Mouse (Mus musculus): Measurements from ENCODE around the gene Txndc15.
"Not testable (repeated sequence)": the region's sequence is repeated elsewhere in the genome, so short reads cannot be mapped to it uniquely, and the experiment has no call there.

The Txndc15 gene

DNA sequence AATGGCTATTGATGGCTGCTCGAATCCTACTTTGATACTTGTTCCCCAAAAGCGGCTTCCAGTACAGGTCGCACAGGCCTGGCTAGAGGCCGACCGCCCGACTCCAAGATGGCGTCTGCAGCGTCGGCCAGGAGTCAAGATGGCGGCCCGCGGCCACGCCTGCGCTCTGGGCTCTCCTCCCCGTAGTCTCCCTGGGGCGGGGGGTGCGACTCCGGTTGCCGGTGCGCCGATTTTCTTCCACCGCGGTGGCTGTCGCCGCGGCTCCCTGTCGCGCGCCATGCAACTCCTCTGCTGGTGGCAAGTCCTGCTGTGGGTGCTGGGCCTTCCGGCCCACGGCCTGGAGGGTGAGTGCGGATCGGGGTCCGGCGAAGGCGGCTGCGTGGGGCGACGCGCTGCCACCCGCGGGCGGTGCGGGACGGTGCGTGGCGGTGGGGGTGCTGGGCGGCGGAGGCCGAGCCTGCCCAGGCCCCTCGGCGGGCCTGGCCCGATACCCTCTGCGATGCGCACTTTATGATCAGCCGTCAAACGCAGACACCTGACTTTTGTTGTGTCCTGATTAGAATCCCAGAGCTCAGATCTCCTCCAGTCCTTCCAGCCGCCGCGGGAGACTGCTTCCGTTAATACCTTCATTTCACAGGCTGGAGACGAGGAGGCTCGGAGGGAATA, at the start of gene Txndc15:
TSS of gene Txndc15 (plus strand) at position 150 of the 666 bp plus-strand sequence.
- DNase-seq = peak; percentile 86 to 92

DNA sequence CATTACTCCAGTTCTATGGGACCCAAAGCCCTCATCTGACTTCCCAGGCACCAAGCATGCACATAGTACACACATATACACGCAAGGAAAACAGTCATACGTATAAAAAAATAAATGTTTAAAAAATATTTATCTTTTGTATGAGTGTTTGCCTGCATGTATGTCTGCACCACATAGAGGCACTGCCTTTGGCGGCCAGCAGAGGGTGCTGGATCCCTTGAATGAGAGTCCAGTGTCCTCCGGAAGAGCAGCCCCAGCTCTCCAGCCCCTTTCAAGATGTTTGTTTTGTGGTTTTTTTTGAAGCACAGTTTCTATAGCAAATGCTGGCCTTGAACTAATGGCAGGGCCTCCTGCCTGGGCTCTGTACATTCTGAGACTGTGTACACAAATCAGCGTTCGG, 45.9 kb upstream of the Txndc15 start:
- DNase-seq = peak; percentile 52 to 81

DNA sequence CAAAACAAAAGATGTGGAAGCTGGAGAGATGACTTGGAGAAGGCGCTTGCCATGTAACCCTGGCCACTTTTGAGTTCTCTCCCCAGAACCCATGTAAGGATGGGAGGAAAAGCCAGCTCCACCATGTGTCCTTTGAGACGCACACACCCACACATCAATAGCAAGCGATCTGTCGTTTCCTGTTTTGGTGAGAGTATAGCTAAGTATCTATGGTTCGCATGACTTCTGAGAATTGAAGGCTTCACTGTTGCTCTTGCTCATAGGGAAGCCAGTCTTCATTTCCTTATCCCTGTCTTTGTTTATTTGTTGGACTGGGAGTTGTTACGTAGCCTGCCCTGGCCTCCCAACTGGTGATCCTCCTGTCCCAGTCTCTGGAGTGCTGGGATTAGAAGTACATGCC, 41.7 kb upstream of the Txndc15 start:
- no peak for DNase-seq

DNA sequence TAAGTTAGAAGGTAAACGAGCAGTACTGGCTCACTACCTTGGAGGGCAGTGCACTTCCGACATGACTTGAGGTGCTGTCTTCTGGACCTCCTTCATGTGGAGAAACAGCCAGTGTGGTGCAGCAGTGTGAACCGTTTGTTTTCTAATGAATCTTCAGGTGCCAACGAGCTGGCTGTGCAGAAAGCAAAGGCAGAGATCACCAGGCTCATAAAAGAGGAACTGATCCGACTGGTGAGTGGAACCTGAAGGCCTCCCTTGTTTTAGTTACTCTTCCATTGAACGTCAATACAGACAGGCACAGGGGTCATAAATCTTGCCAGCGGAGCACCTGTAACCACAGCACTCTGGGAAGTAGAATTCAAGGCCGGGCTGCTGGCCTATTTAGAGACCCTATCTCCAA, 37.1 kb upstream of the Txndc15 start:
- DNase-seq = no peak

DNA sequence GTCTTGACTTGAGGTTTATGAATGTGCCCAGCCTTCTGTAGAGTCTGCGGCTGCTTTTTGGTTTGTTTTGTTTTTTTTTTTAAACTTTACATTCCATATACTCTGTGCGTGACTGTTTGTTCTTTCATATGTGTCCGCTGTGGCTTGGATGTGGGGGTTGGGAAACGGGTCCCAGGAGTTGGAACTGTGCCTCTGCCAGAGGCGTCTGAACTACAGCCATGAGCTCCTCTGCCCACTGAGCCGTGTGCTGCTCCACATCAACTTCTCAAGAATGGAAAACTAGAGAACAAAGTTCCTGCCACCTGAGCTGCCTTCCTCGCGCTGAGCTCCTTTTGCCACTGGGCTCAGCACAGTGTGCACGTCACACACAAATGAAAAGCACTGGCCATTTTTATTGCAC, 32.2 kb upstream of the Txndc15 start:
- peak; percentile 61 to 74 for DNase-seq

DNA sequence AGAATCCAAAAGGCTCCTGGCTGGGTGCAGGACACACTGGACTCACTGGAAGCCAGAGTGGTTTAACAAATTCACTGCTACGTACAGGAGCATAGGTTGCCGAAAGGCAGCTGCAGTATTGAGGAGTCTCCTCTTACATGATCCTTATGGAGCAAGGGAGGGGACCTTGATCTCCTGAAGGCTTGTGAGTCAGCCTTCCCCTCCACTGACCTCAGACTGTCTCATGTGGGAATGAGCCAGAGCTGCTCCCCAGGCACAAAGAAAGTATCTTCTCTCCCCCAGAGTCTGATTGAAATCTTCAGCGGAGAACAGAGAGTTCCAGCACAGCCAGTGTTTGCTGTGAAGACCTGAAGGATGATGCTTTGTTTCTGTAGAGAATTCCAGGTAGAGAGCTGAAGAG, 30.9 kb upstream of the Txndc15 start:
- DNase-seq = no peak

DNA sequence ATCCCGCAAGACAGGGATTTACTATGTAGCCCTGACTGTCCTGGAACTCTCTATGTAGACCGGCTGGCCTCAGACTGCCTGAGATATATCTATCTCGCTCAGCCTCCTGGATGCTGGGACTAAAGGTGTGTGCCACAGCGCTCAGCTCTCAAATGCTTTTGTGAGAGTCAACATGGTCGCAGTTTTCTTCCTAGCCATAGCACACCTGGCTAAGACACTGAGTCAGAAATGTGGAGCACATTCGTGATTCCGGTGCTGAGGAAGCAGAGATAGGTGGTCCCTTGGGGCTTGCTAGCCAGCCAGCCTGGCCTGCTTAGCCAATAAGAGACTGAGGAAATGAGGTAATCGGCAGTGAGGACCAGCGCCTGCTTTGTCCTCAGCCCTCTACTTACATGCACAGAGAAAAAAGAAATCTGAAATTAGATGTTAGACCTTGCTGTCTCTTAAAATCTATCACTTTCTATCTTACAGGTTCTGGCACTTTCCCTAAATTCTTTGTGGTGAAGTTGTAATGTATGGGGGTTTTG, 28.3 kb upstream of the Txndc15 start:
- DNase-seq = no peak

DNA sequence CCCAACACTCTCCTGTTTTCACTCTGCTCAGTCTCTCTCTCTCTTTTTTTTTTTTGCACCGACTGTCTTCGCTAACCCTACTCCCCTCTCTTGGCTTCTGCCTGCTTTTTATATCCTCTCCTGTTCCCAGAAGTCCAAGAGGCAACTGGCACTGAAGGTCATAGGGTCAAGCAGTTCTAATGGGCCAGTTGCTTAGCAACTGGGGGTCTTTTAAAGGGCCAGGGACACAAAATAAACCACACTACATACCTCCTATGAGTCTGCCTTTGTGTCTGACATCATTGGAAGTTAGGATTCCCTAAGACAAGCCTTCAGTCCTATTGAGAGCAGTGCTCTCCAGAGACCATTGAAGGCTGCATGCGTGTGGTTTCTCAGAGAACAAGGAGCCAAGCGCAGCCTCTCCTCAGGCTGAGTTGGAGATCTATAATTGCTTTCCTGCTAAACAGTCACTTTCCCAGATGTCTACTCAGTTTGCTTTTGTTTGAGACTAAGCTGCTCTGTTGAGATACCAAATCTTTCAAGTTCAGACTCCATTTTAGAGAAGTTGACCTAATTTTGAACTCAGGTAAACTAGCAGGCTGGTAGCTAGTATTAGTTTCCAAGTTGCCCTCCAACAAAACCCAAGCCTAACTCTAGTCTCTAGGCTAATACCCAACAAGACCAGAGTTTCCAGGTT, 26.4 kb upstream of the Txndc15 start:
- DNase-seq = no peak

DNA sequence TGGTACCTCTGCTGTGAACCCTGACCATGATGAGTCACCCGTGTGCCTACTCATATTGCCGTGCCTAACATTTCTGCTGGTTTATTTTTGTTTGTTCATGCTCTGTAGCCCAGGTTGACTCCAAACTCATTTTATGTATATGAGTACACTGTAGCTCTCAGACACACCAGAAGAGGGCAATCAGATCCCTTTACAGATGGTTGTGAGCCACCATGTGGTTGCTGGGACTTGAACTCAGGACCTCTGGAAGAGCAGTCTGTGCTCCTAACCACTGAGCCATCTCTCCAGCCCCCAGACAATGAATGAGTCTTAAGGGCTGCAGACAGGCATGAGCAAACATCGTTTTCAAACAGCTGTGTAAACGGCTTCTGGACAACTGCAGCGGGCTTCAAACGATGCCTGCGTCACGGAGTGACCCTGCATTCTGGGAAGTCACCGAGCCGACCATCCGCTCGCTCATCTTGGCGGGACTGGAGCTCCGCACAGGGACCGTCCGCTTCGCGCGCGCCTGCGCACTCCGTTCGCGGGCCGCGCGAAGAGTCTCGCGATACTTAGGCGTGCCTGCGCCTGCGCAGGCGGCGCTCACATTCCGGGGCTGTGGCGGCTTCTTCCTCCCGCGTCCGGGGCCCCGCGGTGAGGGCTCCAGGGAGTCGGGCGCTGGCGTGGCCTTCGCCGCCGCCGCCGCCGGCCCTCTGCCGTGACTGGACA, 21.8 kb upstream of the Txndc15 start, which contains the start of gene B230219D22Rik:
TSS of gene B230219D22Rik (plus strand) at position 590 of the 708 bp plus-strand sequence.
- DNase-seq = peak; percentile 90 to 94

DNA sequence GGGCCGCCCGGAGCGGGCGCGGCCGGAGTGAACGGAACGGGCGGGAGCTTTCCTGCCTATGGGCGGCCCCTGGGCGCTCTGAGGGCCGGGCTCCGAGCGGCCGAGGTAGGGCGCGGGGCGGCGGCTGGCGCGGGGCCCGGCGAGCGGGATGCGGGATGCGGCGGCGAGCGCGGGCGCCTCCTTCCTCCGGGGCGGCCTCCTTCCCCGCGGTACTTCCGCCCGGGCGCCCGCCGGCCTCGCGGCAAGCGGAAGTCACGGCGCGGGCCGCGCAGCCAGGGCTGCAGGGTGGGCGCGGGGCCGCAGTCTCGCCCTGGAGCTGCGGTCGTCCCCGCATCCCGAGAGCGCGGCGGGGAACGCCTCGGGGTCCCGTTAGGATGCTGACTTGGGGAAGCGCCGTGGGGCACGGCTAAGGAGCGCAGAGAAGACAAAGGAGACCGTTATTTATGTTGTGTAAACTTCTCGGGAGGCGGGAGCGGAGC, 21.2 kb upstream of the Txndc15 start:
- DNase-seq = peak; percentile 25 to 69

DNA sequence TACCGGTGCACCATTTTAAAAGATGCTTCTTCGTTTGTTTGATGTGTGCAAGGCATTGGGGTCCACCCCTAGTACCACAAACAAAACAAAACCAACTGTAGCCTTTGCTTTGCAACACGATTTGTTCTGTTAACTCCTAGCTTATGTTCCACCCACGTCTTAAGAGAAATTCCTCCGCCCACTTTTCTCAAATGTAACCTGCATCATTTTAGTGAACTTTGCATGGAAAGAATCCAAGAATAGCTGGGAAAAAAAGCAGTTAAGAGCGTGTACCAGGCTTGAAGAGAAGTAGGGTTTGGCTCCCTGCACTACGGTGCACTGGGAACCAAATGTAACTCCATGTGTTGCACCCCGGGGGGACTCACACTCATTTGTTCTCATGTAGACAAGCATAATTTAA, 20.3 kb upstream of the Txndc15 start:
- peak in 1 of 2 experiments; percentile 13 for DNase-seq

DNA sequence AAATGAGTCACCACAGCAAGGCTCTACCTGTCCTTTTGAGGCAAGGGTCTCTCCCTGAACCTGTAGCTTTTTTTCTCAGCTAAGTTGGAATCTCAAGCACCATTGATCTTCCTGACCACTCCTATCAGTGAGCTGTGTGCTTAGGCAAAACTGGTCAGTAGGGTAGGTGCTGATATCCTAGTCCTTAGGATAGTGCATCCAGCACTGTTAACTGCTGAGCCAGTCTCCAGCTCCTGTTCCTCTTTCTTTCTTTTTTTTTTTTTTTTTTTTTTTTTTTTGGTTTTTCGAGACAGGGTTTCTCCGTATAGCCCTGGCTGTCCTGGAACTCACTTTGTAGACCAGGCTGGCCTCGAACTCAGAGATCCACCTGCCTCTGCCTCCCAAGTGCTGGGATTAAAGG, 18.5 kb upstream of the Txndc15 start:
- not testable (repeated sequence) for DNase-seq

DNA sequence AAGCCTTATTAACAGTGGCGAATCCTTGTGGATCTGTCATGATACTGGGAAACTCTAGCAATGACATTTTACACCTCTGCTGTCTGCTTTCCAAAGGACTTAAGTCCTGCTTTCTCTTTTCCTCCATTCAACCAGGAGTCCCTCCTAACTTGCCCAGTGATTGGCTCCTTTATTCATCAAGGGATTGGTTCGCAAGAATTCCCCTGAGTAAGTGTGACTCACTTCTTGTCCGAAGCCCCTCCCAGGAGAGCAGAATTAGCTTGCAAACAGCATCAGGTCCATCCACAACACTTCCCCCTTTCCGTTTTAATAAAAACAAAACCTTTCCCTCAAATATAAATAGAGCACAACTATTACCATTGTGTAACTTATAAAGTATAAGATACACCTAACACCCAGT, 10.1 kb upstream of the Txndc15 start:
- DNase-seq = no peak

DNA sequence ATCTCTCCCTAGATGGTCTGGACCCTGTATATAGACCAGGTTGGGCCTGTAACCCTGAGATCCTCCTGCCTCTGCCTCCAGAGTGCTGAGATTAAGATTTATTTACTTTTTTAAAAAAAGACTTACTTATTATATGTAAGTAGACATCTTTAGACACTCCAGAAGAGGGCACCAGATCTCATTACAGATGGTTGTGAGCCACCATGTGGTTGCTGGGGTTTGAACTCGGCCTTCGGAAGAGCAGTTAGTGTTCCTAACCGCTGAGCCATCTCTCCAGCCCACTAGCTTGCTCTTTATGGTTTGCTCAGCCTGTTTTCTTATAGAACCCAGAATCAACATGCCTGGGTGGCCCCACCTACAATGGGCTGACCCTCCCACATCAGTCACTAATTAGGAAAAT, 1.6 kb upstream of the Txndc15 start:
- DNase-seq = no peak

DNA sequence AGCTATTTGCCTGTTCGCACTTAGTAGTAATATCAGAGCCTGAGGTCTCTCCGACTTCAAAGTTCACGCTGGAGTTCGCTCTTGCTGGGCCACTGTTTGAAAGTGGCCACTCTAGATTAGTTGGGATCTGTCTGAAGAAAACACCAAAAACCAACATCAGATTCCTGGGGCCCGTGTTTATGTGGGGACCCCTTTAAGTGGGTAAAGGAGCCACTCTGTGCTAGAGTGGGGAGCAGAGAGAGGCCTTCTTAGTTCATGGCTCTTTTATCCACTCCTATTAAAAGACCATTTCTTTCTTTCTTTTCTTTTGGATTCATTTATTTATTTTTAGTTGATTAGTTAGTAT, 690 bp downstream of the Txndc15 start:
- no peak for DNase-seq

DNA sequence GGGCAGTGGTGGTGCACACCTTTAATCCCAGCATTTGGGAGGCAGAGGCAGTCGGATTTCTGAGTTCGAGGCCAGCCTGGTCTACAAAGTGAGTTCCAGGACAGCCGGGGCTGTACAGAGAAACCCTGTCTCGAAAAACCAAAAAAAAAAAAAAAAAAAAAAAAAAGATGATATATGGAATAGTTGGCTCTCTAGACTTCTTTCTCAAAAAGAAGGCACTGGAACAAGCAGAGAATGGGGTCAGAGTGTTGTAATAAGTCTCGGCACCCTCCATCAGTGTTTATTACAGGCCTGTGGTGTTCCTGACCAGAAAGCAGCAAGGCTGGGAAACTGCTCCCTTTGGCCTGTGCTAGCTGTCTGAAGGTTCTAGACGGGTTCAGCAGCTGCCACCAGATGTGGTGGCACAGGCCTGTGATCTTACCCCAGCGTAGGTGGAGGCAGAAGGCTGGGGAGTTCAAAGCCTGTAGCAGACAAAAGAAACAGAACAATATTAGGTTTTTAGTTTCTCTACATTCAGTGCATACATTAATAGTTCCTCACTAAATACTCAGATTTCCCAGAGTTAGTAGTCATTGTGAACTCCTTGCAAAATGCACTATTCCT, 1.6 kb downstream of the Txndc15 start:
- no peak for DNase-seq

DNA sequence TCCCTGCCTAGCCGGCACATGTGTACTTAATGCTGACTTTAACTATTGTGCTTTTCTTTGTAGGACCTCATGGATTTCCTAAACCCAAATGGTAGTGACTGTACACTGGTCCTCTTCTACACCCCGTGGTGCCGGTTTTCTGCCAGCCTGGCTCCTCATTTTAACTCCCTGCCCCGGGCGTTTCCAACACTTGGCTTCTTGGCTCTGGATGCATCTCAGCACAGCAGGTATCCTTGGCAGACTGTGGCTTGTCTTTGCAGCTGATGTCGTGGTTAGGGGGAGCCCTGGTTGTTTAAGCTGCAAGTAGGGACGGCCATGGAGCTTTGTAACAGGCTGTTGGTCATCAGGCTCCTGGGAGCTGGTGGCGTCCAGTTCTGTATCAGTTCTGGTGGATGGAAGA, 7.1 kb downstream of the Txndc15 start:
- DNase-seq = no peak

DNA sequence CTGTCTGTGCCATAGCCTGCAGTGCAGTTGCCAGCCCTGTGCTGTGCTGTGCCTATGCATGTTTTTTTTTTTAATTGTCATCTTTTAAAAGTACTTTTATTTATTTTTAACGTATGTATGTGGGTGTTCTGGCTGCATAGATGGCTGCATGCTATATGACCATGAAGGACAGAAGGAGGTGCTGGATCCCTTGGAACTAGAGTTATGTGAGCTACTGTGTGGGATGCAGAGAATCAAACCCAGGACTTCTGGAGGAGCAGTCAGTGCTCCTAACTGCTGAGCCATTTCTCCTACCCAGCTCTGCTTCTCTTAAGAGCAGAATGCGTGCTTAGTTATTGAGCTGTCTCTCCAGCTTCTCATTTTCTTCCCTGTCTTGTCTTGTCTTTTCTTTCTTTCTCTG, 7.5 kb downstream of the Txndc15 start:
- DNase-seq = no peak

DNA sequence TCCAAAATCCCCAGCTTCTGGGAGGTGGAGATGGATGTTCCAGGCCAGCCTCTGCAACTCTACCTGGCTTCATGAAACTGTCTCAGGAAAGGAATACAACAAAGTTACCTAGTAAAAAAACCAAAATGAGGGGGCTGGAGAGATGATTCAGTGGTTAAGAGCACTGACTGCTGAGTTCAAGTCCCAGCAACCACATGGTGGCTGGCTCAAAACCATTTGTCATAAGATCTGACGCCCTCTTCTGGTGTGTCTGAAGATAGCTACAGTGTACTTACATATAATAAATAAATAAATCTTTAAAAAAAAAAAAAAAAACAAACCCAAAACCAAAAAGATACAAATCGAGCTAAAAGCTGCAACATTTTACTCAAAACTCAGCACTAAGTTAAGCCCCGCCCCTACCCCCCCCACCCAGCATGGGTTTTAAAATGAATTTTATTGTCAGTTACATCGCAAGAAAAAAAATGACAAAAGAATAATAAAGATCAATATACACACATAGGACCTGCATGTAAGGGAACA, 12.2 kb downstream of the Txndc15 start:
- no peak for DNase-seq

DNA sequence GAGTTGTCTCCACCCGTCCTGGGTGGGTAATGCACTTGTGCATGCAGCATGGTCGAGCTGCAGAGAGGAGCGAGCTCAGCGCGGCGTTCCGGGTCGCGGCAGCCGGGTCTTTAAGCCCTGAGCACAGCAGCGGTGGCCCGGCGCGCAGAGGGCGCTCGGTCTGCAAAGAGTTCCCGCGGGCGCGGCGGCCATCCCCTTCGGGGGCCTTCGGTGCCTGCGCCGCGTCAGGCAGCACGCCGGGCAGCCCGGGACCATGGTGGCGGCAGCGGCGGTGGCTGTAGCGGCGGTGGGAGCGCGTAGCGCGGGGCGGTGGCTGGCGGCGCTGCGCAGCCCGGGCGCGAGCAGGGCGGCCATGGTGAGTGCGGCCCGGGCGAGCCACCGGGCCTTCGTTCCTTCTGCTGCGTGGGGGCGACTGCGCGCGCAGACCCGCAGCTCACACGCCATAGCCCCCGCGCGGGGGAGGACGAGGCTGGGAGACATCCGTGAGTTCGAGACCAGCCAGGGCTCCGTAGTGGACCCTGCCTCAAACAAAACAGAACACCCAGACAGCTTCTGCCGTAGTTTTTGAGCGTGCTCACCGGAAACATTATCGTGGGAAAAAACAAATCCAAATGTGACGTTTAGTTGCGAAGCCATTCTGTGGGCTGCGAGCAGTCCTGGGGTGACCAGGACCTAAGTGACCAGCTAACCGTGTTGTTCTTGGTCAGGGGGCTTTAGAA, 12.8 kb downstream of the Txndc15 start, which contains the start of gene Pcbd2:
TSS of gene Pcbd2 (plus strand) at position 249 of the 719 bp plus-strand sequence.
- DNase-seq = peak; percentile 87 to 93

DNA sequence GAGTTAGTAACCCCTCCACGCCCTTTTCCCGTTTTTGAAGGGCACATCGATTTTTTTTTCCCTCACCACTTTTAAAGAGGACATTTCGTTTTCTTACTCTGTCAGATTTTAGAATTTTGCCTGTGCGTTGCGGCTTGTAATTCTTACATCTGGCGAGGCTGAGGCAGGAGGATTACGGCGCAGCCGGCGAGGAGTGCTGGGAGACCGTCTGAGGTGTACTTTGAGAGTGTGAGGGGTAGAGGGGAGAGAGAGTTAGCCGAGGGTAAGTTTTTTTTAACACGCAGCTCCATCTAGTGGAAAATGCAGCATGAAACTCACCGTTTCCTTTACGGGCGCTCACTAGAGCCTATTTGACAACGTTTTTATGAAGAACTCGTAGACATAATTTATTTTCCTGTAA, 13.4 kb downstream of the Txndc15 start:
- peak; percentile 76 for DNase-seq

DNA sequence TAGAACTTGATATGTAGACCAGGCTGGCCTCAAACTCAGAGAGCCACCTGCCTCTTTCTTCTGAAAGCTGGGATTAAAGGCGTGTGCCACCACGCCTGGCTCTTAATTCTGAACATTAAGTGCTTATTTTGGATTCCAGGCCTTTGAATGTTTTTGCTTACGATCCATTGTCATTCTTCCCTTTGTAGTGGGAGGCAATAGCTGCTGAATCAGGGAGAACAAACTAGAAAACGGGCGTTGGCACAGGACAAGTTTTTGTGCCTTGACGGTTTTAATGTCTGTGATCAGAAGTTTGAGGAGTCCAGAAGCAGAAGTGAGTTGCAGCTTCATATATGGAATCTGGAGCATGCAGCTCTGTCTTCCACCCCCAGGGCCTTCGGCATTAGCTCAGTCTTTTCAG, 16.3 kb downstream of the Txndc15 start:
- no peak for DNase-seq

All from kidney, postnatal 36 days (tissue).